Mouse (Mus musculus): ENCODE data around the gene Il34. TPM values are rescaled to one million over a fixed set of nuclear protein-coding genes. Genes with fewer than 3 reads are reported as not detected.

Gene Il34
- polyA plus RNA-seq, 1 experiment from 2014 or later = 5.8 TPM

GRCm38 (mm10) chr8:110824861-110825260 is 19.1 kb upstream of the Il34 start:
- Histone ChIP-seq H3K9me3 (replicated peaks) (no peaks in the 10 kb centered on the region), H3K9ac (replicated peaks) (no peak overlapping the region), H3K27me3 (replicated peaks) (no peaks in the 10 kb centered on the region), H3K4me2 (no peak overlapping the region), H3K36me3 (peaks cover 89% of the 10 kb centered on the region), H3K27ac (replicated peaks) (no peak overlapping the region), H3K4me1 (no peaks in the 10 kb centered on the region), H3K4me3 (replicated peaks) (no peak overlapping the region)
- no peak for ATAC-seq (ENCODE audit: low FRiP score)
- WGBS = 97% methylated on average over 1 of the region's 1 CpGs

- no peaks in the 10 kb centered on the region for H3K9me3 ChIP-seq (replicated peaks)
- H3K4me2 ChIP-seq = no peak overlapping the region
- no peaks in the 10 kb centered on the region for H3K27me3 ChIP-seq (replicated peaks)
- 91% methylated on average over 3 of the region's 3 CpGs for WGBS
- no peak for ATAC-seq (ENCODE audit: low FRiP score)
- H3K4me3 ChIP-seq (replicated peaks) = no peak overlapping the region
- H3K4me1 ChIP-seq = no peaks in the 10 kb centered on the region
- H3K9ac ChIP-seq (replicated peaks) = no peak overlapping the region
- H3K36me3 ChIP-seq = peaks cover 92% of the 10 kb centered on the region
- H3K27ac ChIP-seq (replicated peaks) = no peak overlapping the region
These were observed 16.2 kb upstream of the Il34 start for GRCm38 (mm10) chr8:110821960-110822359.

GRCm38 (mm10) chr8:110820257-110820656 is 14.5 kb upstream of the Il34 start:
- no peaks in the 10 kb centered on the region for H3K9me3 ChIP-seq (replicated peaks)
- 95% methylated on average over 2 of the region's 2 CpGs for WGBS
- peaks cover 97% of the 10 kb centered on the region for H3K36me3 ChIP-seq
- no peaks in the 10 kb centered on the region for H3K4me1 ChIP-seq
- H3K9ac ChIP-seq (replicated peaks) = no peak overlapping the region
- H3K4me2 ChIP-seq = no peak overlapping the region
- no peaks in the 10 kb centered on the region for H3K27me3 ChIP-seq (replicated peaks)
- H3K27ac ChIP-seq (replicated peaks) = no peak overlapping the region
- H3K4me3 ChIP-seq (replicated peaks) = no peak overlapping the region
- no peak for ATAC-seq (ENCODE audit: low FRiP score)

GRCm38 (mm10) chr8:110818593-110818992 is 12.9 kb upstream of the Il34 start:
- WGBS = 85% methylated on average over 3 of the region's 3 CpGs
- no peak overlapping the region for H3K4me3 ChIP-seq (replicated peaks)
- no peaks in the 10 kb centered on the region for H3K4me1 ChIP-seq
- H3K9ac ChIP-seq (replicated peaks) = no peak overlapping the region
- no peaks in the 10 kb centered on the region for H3K27me3 ChIP-seq (replicated peaks)
- H3K4me2 ChIP-seq = no peak overlapping the region
- H3K36me3 ChIP-seq = peaks cover 98% of the 10 kb centered on the region
- ATAC-seq (ENCODE audit: low FRiP score) = no peak
- H3K27ac ChIP-seq (replicated peaks) = no peak overlapping the region
- no peaks in the 10 kb centered on the region for H3K9me3 ChIP-seq (replicated peaks)

- H3K27ac ChIP-seq (replicated peaks) = no peak overlapping the region
- peaks cover 98% of the 10 kb centered on the region for H3K36me3 ChIP-seq
- no peak overlapping the region for H3K4me3 ChIP-seq (replicated peaks)
- no peaks in the 10 kb centered on the region for H3K27me3 ChIP-seq (replicated peaks)
- WGBS = 88% methylated on average over 1 of the region's 1 CpGs
- H3K9me3 ChIP-seq (replicated peaks) = no peaks in the 10 kb centered on the region
- no peak overlapping the region for H3K4me2 ChIP-seq
- H3K4me1 ChIP-seq = no peaks in the 10 kb centered on the region
- H3K9ac ChIP-seq (replicated peaks) = no peak overlapping the region
- no peak for ATAC-seq (ENCODE audit: low FRiP score)
These were observed 11.3 kb upstream of the Il34 start for GRCm38 (mm10) chr8:110816990-110817389.

- no peak for ATAC-seq (ENCODE audit: low FRiP score)
- 79% methylated on average over 3 of the region's 3 CpGs for WGBS
- no peak overlapping the region for H3K27ac ChIP-seq (replicated peaks)
These were observed 9.6 kb upstream of the Il34 start for GRCm38 (mm10) chr8:110815308-110815707.

GRCm38 (mm10) chr8:110813081-110813812 is 7.5 kb upstream of the Il34 start:
- no peak for ATAC-seq (ENCODE audit: low FRiP score)
- no peak overlapping the region for H3K4me3 ChIP-seq (replicated peaks)
- no peak overlapping the region for H3K4me2 ChIP-seq
- peaks cover 95% of the 10 kb centered on the region for H3K36me3 ChIP-seq
- WGBS = 93% methylated on average over 7 of the region's 7 CpGs
- no peaks in the 10 kb centered on the region for H3K27me3 ChIP-seq (replicated peaks)
- H3K4me1 ChIP-seq = no peaks in the 10 kb centered on the region
- H3K9me3 ChIP-seq (replicated peaks) = no peaks in the 10 kb centered on the region
- H3K27ac ChIP-seq (replicated peaks) = no peak overlapping the region
- no peak overlapping the region for H3K9ac ChIP-seq (replicated peaks)

More at GRCm38 (mm10) chr8:110815308-110815707, 9.6 kb upstream of the Il34 start:
- no peaks in the 10 kb centered on the region for H3K9me3 ChIP-seq (replicated peaks)
- H3K4me1 ChIP-seq = no peaks in the 10 kb centered on the region
- no peak overlapping the region for H3K9ac ChIP-seq (replicated peaks)
- no peak overlapping the region for H3K4me3 ChIP-seq (replicated peaks)
- H3K27me3 ChIP-seq (replicated peaks) = no peaks in the 10 kb centered on the region
- H3K4me2 ChIP-seq = no peak overlapping the region
- peaks cover 98% of the 10 kb centered on the region for H3K36me3 ChIP-seq

- Histone ChIP-seq H3K36me3 (peaks cover 88% of the 10 kb centered on the region), H3K9ac (replicated peaks) (no peak overlapping the region), H3K27me3 (replicated peaks) (no peaks in the 10 kb centered on the region), H3K4me1 (no peaks in the 10 kb centered on the region), H3K27ac (replicated peaks) (no peak overlapping the region), H3K9me3 (replicated peaks) (no peaks in the 10 kb centered on the region), H3K4me2 (no peak overlapping the region), H3K4me3 (replicated peaks) (no peak overlapping the region)
- no peak for ATAC-seq (ENCODE audit: low FRiP score)
- WGBS = 95% methylated on average over 7 of the region's 7 CpGs
These were observed 6.8 kb upstream of the Il34 start for GRCm38 (mm10) chr8:110812349-110813080.

GRCm38 (mm10) chr8:110811793-110812192 is 6.1 kb upstream of the Il34 start:
- no peaks in the 10 kb centered on the region for H3K27me3 ChIP-seq (replicated peaks)

GRCm38 (mm10) chr8:110811116-110811515 is 5.4 kb upstream of the Il34 start:
- 98% methylated on average over 3 of the region's 3 CpGs for WGBS
- peaks cover 75% of the 10 kb centered on the region for H3K36me3 ChIP-seq
- ATAC-seq (ENCODE audit: low FRiP score) = no peak

More at GRCm38 (mm10) chr8:110811793-110812192, 6.1 kb upstream of the Il34 start:
- 96% methylated on average over 7 of the region's 7 CpGs for WGBS
- H3K4me2 ChIP-seq = no peak overlapping the region
- no peak overlapping the region for H3K27ac ChIP-seq (replicated peaks)
- H3K4me3 ChIP-seq (replicated peaks) = no peak overlapping the region
- ATAC-seq (ENCODE audit: low FRiP score) = no peak
- H3K9ac ChIP-seq (replicated peaks) = no peak overlapping the region
- no peaks in the 10 kb centered on the region for H3K9me3 ChIP-seq (replicated peaks)
- no peaks in the 10 kb centered on the region for H3K4me1 ChIP-seq
- peaks cover 81% of the 10 kb centered on the region for H3K36me3 ChIP-seq

GRCm38 (mm10) chr8:110810481-110811065 is 4.8 kb upstream of the Il34 start:
- Histone ChIP-seq H3K27ac (replicated peaks) (no peak overlapping the region), H3K9ac (replicated peaks) (no peak overlapping the region), H3K4me1 (no peaks in the 10 kb centered on the region), H3K4me3 (replicated peaks) (no peak overlapping the region), H3K27me3 (replicated peaks) (no peaks in the 10 kb centered on the region), H3K4me2 (no peak overlapping the region), H3K9me3 (replicated peaks) (no peaks in the 10 kb centered on the region), H3K36me3 (peaks cover 69% of the 10 kb centered on the region)
- 87% methylated on average over 7 of the region's 7 CpGs for WGBS
- no peak for ATAC-seq (ENCODE audit: low FRiP score)

More at GRCm38 (mm10) chr8:110811116-110811515, 5.4 kb upstream of the Il34 start:
- Histone ChIP-seq H3K27me3 (replicated peaks) (no peaks in the 10 kb centered on the region), H3K9me3 (replicated peaks) (no peaks in the 10 kb centered on the region), H3K4me2 (no peak overlapping the region), H3K9ac (replicated peaks) (no peak overlapping the region), H3K27ac (replicated peaks) (no peak overlapping the region), H3K4me3 (replicated peaks) (no peak overlapping the region), H3K4me1 (no peaks in the 10 kb centered on the region)

GRCm38 (mm10) chr8:110809831-110810230 is 4.1 kb upstream of the Il34 start:
- Histone ChIP-seq H3K9ac (replicated peaks) (no peak overlapping the region), H3K4me2 (no peak overlapping the region), H3K4me1 (no peaks in the 10 kb centered on the region), H3K36me3 (peaks cover 62% of the 10 kb centered on the region), H3K9me3 (replicated peaks) (no peaks in the 10 kb centered on the region), H3K4me3 (replicated peaks) (no peak overlapping the region), H3K27me3 (replicated peaks) (no peaks in the 10 kb centered on the region), H3K27ac (replicated peaks) (no peak overlapping the region)
- 73% methylated on average over 2 of the region's 2 CpGs for WGBS
- no peak for ATAC-seq (ENCODE audit: low FRiP score)
